Mouse (Mus musculus) activated CD4-positive, CD25-positive, alpha-beta regulatory T cell, adult 4 months (primary cell): ENCODE measurements around the gene Hsph1. TPM values are rescaled to one million over a fixed set of nuclear protein-coding genes. Genes with fewer than 3 reads are reported as not detected.

Experiments
- ATAC-seq: one replicate; pipeline ENCODE4 v1.8.0; 2017
- polyA plus RNA-seq, 2 experiments: library from polyadenylated mRNA; unstranded; fragments of 100-300 nt; shearing (Covaris generic); gene quantifications; one replicate each; pipeline ENCODE4 v1.2.1; 2017

Gene Hsph1
- polyA plus RNA-seq, 2 experiments from 2014 or later: 25.6 to 27.9 TPM

DNA sequence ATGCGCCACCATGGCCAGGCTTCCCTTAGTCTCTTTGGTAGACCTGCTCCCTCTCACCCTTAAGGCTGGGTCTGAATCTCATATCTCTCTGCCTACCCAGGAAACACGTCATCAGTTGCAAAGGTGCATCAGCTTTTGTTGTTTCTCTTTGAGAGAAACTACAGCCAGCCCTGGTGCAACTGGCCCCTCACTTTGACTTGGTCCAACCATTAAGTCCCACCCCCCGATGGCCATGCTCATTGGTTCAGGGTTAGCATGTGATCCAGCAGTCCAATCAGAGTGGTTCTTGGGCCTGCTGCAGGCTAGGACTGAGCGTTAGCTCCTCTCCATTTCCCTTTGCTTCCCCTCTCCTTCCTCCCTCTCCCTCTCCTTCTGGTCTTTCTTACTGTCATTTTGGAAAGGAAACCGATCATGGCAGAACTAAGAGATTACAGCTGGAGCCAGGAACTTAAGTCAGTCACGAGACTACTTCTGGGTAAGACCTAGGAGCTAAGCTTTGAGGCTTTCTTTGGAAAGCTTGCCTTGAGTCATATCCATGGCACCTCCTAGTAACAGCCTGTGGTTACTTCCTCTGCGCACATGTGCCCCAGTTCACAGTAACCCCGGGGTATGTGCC, 5.2 kb upstream of the Hsph1 start:
- ATAC-seq: no peak

DNA sequence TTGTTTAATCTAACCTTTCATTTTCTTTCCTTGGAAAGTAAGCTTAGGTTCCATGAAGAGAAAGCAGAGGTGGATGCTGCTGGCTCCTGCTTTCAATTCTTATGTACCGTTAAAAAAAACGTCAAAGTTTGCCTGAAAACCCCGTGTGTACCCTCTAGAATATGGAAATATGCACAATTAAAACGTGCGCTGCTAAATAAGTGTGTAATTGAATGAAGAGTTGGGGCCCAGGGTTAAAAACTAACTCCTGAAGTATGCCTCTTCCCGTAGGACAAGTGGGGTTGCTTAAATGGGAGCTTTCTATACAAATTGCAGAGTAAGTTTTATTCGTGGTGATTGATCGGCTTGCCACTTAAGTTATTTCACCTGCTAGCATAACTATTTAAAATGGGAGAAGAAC, 1.1 kb upstream of the Hsph1 start:
- ATAC-seq: no peak

DNA sequence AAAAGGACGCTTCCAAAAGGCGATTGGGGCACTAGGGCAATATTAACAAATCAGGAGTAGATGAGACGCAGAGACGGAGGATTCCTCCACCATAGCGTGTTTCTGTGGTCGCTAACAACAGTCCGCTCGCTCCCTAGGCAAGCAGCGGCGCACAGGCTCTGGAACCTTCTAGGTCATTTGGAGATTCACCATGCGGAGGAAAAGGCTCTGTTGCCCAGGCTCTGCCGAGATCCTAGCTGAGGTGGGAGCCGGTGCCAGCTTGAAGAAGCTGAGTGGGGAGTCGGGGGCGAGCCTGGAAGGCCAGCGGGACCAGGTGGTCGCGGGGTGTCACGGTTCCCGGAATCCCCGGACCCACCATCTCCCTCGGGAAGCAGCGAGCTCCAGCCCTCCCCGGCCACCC, 620 bp downstream of the Hsph1 start:
- ATAC-seq: no peak

DNA sequence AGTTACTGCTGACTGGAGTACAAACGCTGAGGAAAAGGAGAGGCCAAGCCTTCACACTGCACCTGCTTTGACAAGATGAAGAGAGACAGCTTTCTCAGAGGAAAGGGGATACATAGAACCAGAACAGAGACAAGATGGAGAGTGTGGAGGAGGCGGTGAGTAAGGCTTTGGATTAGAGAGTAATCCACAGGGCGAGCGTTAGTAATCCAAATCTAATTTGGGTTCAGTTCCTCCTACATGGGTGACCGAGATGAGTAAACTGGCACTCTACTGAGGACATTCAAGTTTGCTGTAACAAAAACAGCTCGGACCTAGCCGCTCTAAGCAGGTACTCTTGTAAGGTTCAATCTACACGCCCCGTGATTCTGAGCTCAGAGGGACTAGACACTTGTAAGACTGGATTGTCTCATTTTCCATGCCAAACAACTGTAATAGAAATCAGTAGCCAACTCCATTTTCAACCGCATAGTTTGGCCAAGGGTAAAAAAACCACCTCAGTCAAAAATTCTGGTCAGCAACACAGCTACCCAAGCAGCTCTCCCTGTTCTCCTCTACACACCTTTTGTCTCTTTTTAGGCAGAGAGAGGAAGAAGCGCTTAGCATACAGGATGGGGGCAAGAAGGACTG, 1.7 kb downstream of the Hsph1 start:
- ATAC-seq: no peak

DNA sequence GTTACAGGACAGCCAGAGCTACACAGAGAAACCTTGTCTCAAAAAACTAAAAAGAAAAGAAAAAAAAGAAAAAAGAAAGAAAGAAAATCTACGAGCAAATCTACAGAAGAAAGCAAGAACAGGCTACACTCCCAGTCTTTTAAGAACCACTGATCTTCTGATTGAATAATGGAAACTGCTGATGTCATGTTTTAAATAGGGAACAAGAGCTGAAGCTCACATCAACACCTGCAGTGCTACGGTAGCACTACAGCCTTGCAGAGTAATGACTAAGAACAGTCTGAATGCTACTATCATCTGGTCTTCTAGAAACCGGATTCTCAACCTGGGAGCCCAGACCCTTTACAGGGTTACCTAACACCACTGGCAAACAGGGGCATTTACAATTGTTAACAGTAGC, 10.6 kb downstream of the Hsph1 start:
- ATAC-seq: no peak

DNA sequence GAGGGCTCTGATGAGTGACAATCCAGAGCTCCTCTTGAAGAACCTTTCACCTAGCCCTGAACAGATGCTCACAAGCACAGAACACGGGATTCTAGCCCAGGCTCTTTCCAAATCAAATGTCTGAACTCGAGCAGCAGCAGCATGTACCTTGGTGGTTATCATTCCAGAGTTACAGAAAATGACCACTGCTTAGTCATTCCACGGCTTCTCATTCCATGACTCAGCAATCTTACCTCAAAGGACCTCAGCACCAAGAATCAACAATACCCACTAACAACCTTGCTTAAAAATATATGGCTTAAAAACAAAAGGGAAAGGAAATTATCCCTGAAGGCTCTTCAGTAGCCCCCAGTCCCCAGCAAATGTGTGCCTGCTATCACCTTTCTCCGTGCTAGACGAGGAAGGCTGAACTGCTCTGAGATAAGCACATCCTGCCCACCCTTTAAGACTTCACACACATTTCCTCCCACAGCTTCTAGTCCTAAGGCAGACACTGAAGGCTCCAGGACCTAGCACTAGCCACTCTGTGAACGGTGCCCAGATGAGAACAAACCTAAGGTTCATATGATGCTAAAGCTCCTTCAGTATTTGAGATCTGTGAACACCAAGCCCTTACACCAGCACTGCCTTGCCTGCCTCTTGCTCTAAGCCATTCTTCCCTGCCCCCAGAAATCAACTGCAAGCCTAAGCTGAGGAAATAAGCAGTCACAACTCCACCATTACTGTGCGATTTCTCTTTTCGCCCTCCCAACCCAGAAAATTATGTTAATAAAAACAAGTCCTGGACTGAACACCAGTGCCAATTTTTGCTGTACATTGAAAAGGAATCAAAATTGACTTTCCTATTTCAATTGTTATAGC, 12.1 kb downstream of the Hsph1 start:
- no peak for ATAC-seq

DNA sequence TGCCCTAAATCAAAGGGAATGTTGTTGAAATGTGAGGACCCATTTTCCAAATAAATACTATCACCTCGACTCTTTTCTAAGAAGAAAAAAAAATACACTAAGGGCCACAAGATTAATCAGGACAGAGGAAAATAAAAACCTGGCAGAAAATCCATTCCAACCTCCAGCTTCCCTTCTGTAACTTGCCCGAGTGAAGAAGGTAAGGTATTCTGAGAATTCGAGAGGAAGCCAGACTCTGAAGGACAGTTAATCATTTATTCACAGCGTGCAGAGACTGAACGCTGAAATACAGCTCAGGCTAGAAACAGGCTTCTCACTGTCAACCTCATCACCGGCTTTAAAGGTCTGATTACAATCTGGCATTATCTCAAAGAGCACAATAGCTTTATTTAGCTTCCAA, 13.5 kb downstream of the Hsph1 start:
- ATAC-seq: no peak

DNA sequence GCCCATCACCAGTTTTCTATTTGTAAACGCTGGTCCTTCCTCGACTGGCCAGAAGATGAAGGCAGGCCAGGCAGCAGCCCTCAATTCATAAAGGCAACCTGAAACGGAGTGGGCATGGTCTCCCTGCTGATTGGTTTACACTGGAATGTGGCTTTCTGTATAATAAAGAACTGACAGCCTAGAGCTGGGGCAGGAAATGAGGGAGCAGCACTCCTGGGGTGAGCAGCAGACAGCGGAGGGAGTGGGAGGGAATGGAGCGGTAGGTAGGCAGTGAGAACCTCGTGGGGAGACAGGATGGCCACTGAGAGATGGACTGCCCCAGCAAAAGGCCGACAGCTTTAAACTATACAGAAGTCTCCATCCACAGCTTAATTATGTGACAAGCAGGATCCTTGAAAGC, 14.0 kb downstream of the Hsph1 start:
- ATAC-seq: no peak

DNA sequence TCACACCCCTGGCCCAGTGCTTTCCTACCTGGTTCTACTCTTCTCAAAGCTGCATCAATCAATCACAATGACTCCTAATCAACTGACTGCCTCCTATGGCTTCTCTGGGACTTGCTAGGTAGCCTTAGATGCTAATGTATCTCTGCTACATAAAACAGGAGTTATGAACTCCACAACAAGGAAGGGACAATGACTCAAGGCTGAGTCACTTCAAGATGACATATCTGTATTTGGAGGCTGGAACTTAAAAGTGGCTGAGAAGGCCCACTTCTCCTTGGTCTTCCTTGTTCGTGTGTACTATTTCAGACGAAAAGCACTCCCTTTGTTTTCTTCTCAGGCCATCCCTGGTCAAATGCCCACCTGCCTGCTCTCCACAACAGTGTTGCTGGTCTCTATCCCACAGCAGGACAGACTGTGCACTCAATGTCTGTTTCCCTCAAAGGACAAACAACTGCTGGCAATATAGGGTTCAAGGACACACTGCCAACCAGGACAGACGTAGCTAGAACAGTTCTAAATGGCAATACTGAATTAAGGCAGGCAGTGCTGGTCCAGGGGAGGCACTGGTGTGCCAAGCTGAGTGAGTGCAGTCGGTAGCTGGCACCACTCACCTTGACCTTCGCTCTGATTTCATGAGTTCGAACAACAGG, 18.3 kb downstream of the Hsph1 start:
- no peak for ATAC-seq

DNA sequence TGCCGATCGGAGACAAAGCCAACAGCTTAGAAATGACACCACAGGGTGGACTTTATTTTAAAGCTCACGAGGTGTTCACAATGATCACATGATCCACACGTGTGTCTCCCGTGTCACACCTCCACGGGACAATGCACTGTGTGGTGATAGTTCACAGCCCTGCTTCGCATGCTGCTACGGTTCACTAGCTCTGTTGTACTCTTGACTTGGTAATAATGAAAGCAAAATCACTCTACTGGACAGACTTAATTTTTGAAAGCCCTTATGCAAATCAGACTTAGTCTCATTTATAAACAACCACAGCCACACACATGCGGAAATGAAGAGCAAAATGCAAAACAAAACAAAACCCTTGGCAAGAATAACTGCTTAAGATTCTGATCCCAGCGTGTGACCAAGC, 19.4 kb downstream of the Hsph1 start:
- ATAC-seq: no peak

DNA sequence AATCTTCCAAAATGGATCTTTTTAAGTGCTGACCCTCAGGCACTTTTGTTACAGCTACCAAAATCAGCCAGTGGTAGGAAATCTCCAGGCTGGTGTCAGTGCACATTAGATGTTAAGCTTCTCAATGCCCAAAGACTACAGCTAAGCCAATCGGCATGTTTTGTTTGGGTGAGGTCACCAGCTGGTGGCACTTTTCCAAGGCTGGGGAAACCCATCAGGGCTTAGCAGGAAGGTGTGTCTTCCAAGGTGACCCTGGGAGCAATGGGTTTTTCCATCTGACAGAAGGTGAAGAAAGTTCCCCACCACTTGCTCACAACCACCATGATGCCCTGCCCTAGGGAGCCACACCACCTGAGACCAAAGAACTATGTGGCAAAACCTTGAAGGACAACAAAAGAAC, 20.0 kb downstream of the Hsph1 start:
- ATAC-seq: no peak

DNA sequence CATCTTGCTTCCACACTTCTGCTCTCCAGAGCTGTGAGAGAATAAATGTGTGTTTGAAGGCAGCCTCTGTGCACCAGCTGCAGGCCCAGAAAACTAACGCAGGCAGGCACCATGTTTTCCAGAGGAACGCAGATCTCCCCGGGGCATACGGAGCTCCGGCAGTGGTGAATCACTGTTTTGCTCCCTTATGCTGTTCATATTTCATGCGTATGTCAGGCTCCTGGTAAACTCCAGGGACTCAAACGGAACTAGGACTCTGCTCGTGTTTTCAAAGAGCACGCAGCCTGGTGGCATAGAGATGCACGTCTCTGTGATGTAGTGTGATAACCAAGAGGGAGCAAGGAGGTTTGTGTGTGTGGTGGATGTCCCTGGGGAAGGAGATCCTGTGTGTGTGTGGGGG, 23.4 kb downstream of the Hsph1 start:
- ATAC-seq: no peak

DNA sequence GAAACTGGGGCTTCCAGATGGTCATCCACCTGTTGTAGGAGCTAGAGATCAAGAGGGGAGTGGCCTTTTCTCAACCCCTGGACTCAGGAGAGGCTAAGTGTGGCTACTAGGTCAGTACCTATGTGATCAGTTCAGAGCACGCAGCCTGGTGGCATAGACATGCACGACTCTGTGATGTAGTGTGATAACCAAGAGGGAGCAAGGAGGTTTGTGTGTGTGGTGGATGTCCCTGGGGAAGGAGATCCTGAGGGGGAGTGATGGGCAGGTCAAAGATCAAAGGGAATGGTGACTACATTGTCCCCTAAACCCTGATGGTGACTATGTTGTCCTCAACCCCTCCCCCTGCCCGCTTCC, 24.0 kb downstream of the Hsph1 start:
- no peak for ATAC-seq

DNA sequence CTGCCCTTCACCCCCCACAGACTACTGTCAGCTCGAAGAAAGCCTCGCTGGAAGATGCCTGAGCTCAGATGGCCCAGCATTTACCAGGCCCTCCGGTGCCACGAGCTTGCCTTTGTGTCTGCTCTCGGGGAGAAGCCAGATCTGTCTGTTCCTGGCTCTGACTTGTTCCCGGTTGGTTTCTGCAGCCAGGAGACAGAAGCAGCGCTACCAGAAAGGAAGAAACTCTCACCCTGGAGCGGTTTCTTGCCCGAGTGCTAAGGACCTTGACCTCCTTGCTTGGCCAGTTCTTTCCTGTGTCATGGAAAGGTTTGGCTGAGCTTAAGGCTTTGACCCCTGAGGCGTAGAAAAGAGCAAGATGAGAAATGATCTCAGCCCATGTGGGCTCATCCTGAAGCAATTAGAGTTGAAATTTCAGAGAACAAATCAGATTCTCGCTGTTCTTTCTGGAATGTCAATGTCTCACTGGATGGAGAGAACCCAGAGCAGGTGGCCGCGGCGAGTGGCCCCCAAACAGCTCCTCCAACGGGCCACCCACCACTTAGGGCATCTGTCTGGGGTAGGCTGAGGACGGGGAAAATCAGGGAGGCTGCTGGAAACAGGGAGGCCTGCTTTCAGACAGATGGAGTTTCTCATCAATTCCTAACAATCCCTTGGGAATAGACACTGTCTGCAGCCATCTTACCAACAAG, 24.6 kb downstream of the Hsph1 start:
- ATAC-seq: no peak

DNA sequence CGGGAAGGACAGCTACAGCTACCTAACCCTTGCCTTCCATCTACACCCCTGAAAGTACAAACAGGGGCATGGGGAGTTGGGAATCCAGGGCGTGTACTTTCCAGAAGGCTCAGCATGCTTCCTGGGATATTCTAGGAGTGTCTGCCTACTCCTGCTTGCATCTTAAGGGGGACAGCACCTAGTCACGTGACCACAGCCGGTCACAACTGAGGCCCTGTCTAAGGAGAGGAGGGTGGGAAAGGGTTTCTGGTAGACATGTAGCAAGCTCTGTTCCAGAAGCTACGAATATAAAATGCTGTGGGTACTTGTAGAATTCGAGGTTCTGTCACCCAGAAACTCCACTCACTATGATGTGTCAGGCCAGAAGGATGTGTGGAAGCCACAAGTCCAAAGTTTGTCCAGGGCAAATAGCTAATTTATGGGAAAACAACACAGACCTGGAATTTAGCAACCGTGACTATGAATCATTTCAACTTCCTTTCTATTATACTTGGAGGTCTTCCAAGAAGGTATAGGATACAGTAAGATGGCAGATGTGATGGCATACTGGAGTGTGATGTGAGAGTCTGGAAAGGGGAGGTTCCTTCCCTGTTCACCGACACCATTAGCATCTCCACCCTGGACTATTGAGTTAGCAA, 29.0 kb downstream of the Hsph1 start:
- no peak for ATAC-seq

DNA sequence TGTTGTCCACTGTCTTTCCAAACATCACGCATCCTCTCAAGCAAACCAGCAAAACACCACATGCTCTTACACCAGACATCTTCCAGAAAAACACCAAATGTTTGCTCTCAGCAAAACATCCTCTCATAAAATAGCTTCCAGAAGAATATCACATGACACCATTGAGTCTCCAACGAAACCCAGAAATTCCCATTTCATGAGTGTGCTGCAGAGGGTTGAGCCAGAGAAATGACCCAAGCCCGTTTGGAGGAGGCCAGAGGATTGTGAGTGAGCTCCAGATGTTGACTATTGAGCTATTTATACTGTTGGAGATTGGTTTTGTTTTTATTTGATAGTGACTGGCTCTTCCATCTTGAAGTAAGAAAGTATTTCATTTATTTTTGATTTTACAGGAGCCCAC, 32.9 kb downstream of the Hsph1 start:
- ATAC-seq: no peak

DNA sequence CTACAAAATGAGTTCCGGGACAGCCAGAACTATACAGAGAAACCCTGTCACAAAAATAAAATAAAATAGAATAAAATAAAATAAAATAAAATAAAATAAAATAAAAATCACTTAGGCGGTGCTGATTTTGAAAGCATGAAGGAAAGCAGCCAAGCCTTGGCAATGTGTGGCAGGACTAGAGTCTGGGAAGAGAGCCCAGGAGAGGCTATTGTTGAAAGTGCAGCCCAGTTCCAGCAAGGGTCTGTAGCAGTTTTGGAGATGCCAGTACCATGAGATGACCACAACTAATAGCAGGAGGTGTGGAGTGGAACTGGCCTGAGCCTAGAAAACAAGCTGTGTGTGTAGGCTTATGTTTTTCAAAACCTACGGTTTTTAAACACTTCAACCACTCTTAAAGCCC, 34.2 kb downstream of the Hsph1 start:
- no peak for ATAC-seq

DNA sequence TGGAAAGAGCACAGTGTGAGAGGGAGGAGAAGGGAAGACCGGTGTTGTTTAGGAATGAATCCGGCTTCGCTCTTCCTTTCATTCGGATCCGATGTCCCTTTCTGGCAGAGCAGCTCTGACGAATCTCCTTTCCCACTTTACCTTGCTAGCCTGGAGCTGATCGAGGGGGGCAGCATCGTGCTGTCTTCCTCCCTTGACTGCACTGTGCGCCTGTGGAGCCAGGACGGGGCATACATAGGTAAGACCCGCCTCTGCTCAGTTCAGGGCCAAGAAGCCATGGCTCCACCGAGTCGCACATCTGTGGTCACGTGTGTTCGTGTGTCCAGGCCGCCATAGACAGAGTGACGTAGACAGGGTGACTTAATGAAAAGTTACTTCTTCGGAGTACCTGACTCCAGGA, 38.8 kb downstream of the Hsph1 start:
- ATAC-seq: no peak

DNA sequence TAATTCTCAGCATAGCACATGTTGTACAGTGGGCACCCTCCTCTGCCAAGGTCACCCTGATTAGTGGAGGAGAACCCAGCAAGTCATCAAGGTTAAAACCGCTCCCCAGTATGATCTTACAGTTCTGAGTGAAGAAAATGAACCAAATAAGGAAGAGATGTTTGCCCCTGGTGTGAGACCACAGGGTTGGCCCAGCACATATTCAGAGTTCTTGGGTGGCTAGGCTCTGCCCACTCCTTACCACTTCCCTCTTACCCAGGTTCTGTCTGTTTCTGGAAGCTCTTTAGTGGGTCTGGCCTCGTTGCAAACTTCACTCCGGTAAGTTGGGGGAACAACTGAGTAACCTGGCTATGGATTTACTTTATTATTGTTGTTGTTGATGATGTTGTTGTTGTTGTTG, 42.0 kb downstream of the Hsph1 start:
- no peak for ATAC-seq

DNA sequence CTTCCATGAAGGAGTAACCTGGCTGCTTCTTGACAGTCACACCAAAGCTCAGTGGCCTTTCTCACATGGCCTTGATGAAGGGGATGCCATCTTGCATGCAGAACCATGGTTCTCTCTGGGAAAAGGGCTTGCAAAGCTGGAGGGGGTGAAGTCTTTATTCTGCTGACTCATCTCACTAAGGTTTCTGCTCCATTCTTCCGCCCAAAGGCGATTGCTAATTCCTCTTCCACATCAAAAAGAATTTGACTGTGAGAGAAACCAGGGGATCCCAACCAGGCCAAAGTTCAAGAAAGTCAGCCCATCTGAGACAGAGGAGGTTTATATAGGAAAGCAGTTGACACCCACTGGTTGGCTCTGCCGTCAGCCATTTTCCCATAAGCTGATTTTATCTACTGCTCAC, 46.2 kb downstream of the Hsph1 start:
- ATAC-seq: no peak

DNA sequence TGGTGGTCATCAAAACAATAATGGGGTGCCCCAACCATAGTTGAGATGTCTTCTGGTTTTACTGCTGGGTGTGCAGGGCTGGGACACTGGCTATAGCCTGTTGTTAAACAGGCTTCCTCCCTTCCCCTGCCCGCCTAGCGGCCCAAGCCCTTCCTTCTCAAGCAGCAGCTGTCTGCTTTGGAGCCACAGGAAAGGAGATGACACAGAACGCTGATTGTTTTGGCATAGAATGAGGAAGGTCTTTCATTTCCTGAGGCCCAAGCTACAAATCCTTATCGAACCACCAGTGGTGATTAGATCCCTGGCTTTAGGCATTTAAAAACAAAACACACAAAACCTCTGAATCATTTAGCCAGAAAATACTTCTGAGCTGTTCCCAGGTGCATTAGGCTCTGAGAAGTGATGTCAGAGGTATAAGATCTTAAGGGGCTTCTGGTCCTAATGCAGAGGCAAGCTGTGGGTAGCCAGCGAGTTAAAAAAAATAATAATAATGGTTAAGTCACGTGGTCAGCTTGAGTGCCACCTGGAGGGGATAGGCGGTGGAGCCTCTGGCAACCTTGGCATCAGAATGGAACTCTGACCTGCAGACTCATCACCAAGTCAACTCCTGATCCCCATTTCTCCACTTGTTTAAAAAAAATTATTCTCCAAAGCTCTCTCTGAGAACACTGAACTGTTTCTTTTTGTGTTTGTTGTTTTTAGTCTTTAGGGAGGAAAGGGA, 47.2 kb downstream of the Hsph1 start:
- no peak for ATAC-seq
